Mouse (Mus musculus) bone marrow macrophage, adult 2 months (primary cell): ENCODE results near the gene Hnrnph3.

ENCODE experiments used
- CTCF ChIP-seq: IDR thresholded peaks from 2 replicates; pipeline ENCODE4 v1.5.1; 2012; ENCODE audit warnings: low read depth, mild to moderate bottlenecking, low read length, moderate library complexity
- POLR2A ChIP-seq: IDR thresholded peaks from 2 replicates; pipeline ENCODE4 v1.6.1; 2012; ENCODE audit warnings: mild to moderate bottlenecking, low read depth, low read length, borderline replicate concordance

DNA sequence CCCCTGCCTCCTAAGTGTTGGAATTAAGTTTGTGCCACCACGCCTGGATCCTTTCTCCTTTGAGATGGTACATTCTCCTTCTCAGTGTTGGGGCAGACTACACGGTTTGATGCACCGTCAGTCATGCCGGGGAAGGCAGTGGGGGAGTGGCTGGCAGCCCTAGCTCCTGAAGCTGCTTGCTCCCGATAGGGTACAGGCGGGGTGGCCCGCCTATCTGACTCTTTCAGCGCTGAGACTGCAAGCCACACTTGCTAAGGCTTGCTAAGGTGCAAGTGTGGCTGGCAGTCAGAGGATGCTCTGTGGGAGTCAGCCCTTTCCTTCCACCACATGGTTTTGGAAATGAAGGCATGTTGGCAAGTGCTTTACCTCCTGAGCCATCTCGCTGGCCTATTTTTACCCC, 23.4 kb downstream of the Hnrnph3 start:
- TF ChIP-seq POLR2A (no peak), CTCF (no peak)
